ENCODE assay signal across 33 mouse cellular contexts in genomic region chr11:58216823-58217222, GRCm38 (mm10). TPM values are rescaled to one million over a fixed set of nuclear protein-coding genes. Genes with fewer than 3 reads are reported as not detected.
DNase-seq lines count a peak whose midpoint lies in the region; TF ChIP-seq lines count a peak whose summit lies in the region.
"Had no signal": no experiment of that assay in that cellular context is flagged by ENCODE, and none has a peak within 500 bp of the region (broad histone marks: within the 10 kb centered on the region; RNA-seq: fewer than 3 reads in every experiment).

No protein-coding gene starts in this region.

- peaks cover 10% of the 10 kb centered on the region for H3K79me2 ChIP-seq in CH12.LX (replicated peaks; ENCODE audit: control insufficient read depth, extremely low read depth, insufficient read depth, poor library complexity, severe bottlenecking)

- in situ Hi-C loops in CH12.LX (cut with MboI; ENCODE audit: low pct_ligation_motif_present, low pct_unique_long_range_greater_than_20kb, low sequenced_read_pairs) = no loop called here

- peaks cover 20 to 48% of the 10 kb centered on the region in 2 experiments for H3K4me1 ChIP-seq in CH12.LX (ENCODE audit: control insufficient read depth in 1 of 2, insufficient read depth in 2 of 2)
- H3K4me1 ChIP-seq: embryonic facial prominence, embryonic 15.5 days had no signal

- DNase-seq in gastrocnemius, adult 2 months = no peak
- no peak for DNase-seq in gastrocnemius, postnatal 25 days
- DNase-seq in 3T3-L1 (ENCODE audit: low read depth, low spot score) (peak; percentile 19), CH12.LX (ENCODE audit: extremely low read depth) (no peak)
- peak; percentile 80 for DNase-seq in c-Kit-positive CD71-positive TER-119-positive erythroid progenitor cells, embryonic 14.5 days (ENCODE audit: low spot score)
- no peak for DNase-seq in spleen, postnatal 4 days (ENCODE audit: low spot score in 2 of 2)
- no peak for DNase-seq in layer of hippocampus, postnatal 10 days (ENCODE audit: low spot score in 2 of 2)
- DNase-seq in thymus, adult 18-20 months = no peak
- DNase-seq: adrenal gland, postnatal 14 days; cerebellum, adult 2 months; cerebellum, postnatal 25 days; gastrocnemius, postnatal 36 days; heart, adult 2 months; kidney, postnatal 14 days; layer of hippocampus, adult 9-11 months; lung, adult 2 months; lung, postnatal 10 days had no signal

- H3K9ac ChIP-seq in CH12.LX (ENCODE audit: insufficient read depth, low read depth) = no peak overlapping the region
- H3K9ac ChIP-seq: embryonic facial prominence, embryonic 15.5 days; heart, embryonic 12.5 days; limb, embryonic 12.5 days; liver, embryonic 12.5 days had no signal

- no peaks in the 10 kb centered on the region for H3K9me3 ChIP-seq in CH12.LX (replicated peaks; ENCODE audit: low read length)
- H3K9me3 ChIP-seq: embryonic facial prominence, embryonic 10.5 days; embryonic facial prominence, embryonic 15.5 days; G1E; heart, embryonic 12.5 days; limb, embryonic 12.5 days; liver, embryonic 12.5 days; midbrain, embryonic 10.5 days had no signal

- no peak for TF ChIP-seq CTCF in gastrocnemius, adult 2 months (IDR thresholded peaks at IDR 0.05)
- no peak for TF ChIP-seq CTCF in CH12.LX (conservative IDR thresholded peaks at IDR 0.05 in 1 of 2, IDR thresholded peaks at IDR 0.05 in 1 of 2; ENCODE audit: low read depth in 2 of 2, low read length in 2 of 2)

- peak overlapping the region; percentile 13; the same call in 1 of the 2 replicates for H3K4me3 ChIP-seq in gastrocnemius, adult 2 months
- no peak overlapping the region for H3K4me3 ChIP-seq in CH12.LX (replicated peaks in 1 of 3; ENCODE audit: low read depth in 2 of 3, low read length in 2 of 3, poor library complexity in 1 of 3)
- H3K4me3 ChIP-seq: embryonic facial prominence, embryonic 10.5 days; embryonic facial prominence, embryonic 15.5 days; heart, embryonic 12.5 days; limb, embryonic 12.5 days; midbrain, embryonic 10.5 days had no signal

- peaks cover 13 to 40% of the 10 kb centered on the region in 2 experiments for H3K36me3 ChIP-seq in CH12.LX (replicated peaks in 1 of 2; ENCODE audit: control insufficient read depth in 1 of 2, insufficient read depth in 1 of 2, low read length in 1 of 2)
- H3K36me3 ChIP-seq: embryonic facial prominence, embryonic 10.5 days; embryonic facial prominence, embryonic 15.5 days; heart, embryonic 12.5 days; limb, embryonic 12.5 days; liver, embryonic 12.5 days; midbrain, embryonic 10.5 days had no signal

- H3K4me2 ChIP-seq in CH12.LX (ENCODE audit: insufficient read depth, low read depth, poor library complexity, severe bottlenecking) = peak overlapping the region; percentile 93; the same call in 1 of the 2 replicates
- H3K4me2 ChIP-seq: embryonic facial prominence, embryonic 15.5 days; limb, embryonic 12.5 days had no signal

- TF ChIP-seq POLR2A in CH12.LX (IDR thresholded peaks at IDR 0.05; ENCODE audit: low read depth, low read length) = no peak

- intact Hi-C loops in gastrocnemius, adult 2 months (cut with DNase I) = no loop called here

- dilution Hi-C loops in CH12.LX (cut with MboI; ENCODE audit: extremely low pct_ligation_motif_present, extremely low pct_unique_long_range_greater_than_20kb, low sequenced_read_pairs) = no loop called here

- TF ChIP-seq EP300 in CH12.LX (IDR thresholded peaks at IDR 0.05; ENCODE audit: low read length) = no peak

- H3K27me3 ChIP-seq in CH12.LX (replicated peaks) = no peaks in the 10 kb centered on the region
- H3K27me3 ChIP-seq: embryonic facial prominence, embryonic 15.5 days; heart, embryonic 12.5 days; limb, embryonic 12.5 days; liver, embryonic 12.5 days had no signal

- TF ChIP-seq RAD21 in CH12.LX (IDR thresholded peaks at IDR 0.05; ENCODE audit: low read depth, low read length) = no peak

- H3K27ac ChIP-seq in gastrocnemius, adult 2 months = no peak overlapping the region
- H3K27ac ChIP-seq in CH12.LX (ENCODE audit: insufficient read depth, low read depth) = no peak overlapping the region
- H3K27ac ChIP-seq: embryonic facial prominence, embryonic 10.5 days; embryonic facial prominence, embryonic 15.5 days; limb, embryonic 12.5 days; midbrain, embryonic 10.5 days had no signal

TF ChIP-seq in CH12.LX, 34 proteins besides CTCF, POLR2A, EP300 and RAD21:
- no peak for TF ChIP-seq ZMIZ1 (IDR thresholded peaks at IDR 0.05; ENCODE audit: low read depth, low read length)
- no peak for TF ChIP-seq BHLHE40 (IDR thresholded peaks at IDR 0.05; ENCODE audit: low read depth, low read length)
- TF ChIP-seq MAFK (IDR thresholded peaks at IDR 0.05; ENCODE audit: insufficient replicate concordance, low read length) = no peak
- TF ChIP-seq RCOR1 (conservative IDR thresholded peaks at IDR 0.05; ENCODE audit: low read depth, low read length) = no peak
- no peak for TF ChIP-seq ZNF384 (IDR thresholded peaks at IDR 0.05; ENCODE audit: low read depth, low read length)

RNA-seq across cellular contexts. Expression of gene Irgm2, which starts 17.4 kb away (rescaled TPM):
- total RNA-seq in gastrocnemius, adult 2 months (2021) = 10 to 100 TPM in 1 of 2 experiments, 1 to 10 TPM in 1; 8.7 to 14.6 TPM
- 1 to 10 TPM; 6.1 to 9.1 TPM for total RNA-seq in gastrocnemius, postnatal 25 days (2021)
- 4.3 and 4.7 TPM in 2 replicates for total RNA-seq in CH12.LX (2012; rRNA removed)
- 3.8 and 4.3 TPM in 2 replicates for total RNA-seq in CH12.LX (2014; rRNA removed)
- polyA plus RNA-seq in CH12.LX (2012; ENCODE audit: insufficient read length, low read depth) = 4.7 and 5.2 TPM in 2 replicates
- 1 to 10 TPM; 1.2 to 1.6 TPM for total RNA-seq in layer of hippocampus, postnatal 10 days (2021)

RNA-seq across cellular contexts. Expression of gene Igtp, which starts 17.5 kb away (rescaled TPM):
- 1 to 10 TPM; 6.5 to 9.7 TPM for total RNA-seq in gastrocnemius, adult 2 months (2021)
- total RNA-seq in gastrocnemius, postnatal 25 days (2021) = 1 to 10 TPM; 3.6 to 4.3 TPM
- total RNA-seq in CH12.LX (2012; rRNA removed) (115 and 143 TPM in 2 replicates), CH12.LX (2014; rRNA removed) (107 and 108 TPM in 2 replicates)
- polyA plus RNA-seq in CH12.LX (2012; ENCODE audit: insufficient read length, low read depth) = 66.1 and 70.3 TPM in 2 replicates
- under 1 TPM; 0.85 to 0.94 TPM for total RNA-seq in layer of hippocampus, postnatal 10 days (2021)

RNA-seq across cellular contexts. Expression of gene Mrpl22, which starts 45.4 kb away (rescaled TPM):
- 10 to 100 TPM; 35.6 to 45.8 TPM for total RNA-seq in gastrocnemius, adult 2 months (2021)
- 10 to 100 TPM; 39.0 to 41.5 TPM for total RNA-seq in gastrocnemius, postnatal 25 days (2021)
- total RNA-seq in CH12.LX (2012; rRNA removed) = 89.1 and 112 TPM in 2 replicates
- total RNA-seq in CH12.LX (2014; rRNA removed) = 115 and 124 TPM in 2 replicates
- 110 and 133 TPM in 2 replicates for polyA plus RNA-seq in CH12.LX (2012; ENCODE audit: insufficient read length, low read depth)
- total RNA-seq in layer of hippocampus, postnatal 10 days (2021) = 10 to 100 TPM; 30.3 to 34.9 TPM

RNA-seq across cellular contexts. Expression of gene Gemin5, which starts 48.5 kb away (rescaled TPM):
- 10 to 100 TPM in 1 of 2 experiments, 1 to 10 TPM in 1; 8.7 to 10.9 TPM for total RNA-seq in gastrocnemius, adult 2 months (2021)
- total RNA-seq in gastrocnemius, postnatal 25 days (2021) = 1 to 10 TPM; 8.1 to 9.3 TPM
- total RNA-seq in CH12.LX (2012; rRNA removed) (88.6 and 101 TPM in 2 replicates), CH12.LX (2014; rRNA removed) (63.7 and 66.7 TPM in 2 replicates)
- 81.7 and 89.6 TPM in 2 replicates for polyA plus RNA-seq in CH12.LX (2012; ENCODE audit: insufficient read length, low read depth)
- 10 to 100 TPM; 17.5 to 18.5 TPM for total RNA-seq in layer of hippocampus, postnatal 10 days (2021)

RNA-seq across cellular contexts. Expression of gene 4930438A08Rik, which starts 57.8 kb away (rescaled TPM):
- total RNA-seq in gastrocnemius, adult 2 months (2021) = not detected
- not detected for total RNA-seq in gastrocnemius, postnatal 25 days (2021)
- total RNA-seq in CH12.LX (2012; rRNA removed) = not detected in 2 replicates
- total RNA-seq in CH12.LX (2014; rRNA removed) = not detected in 2 replicates
- not detected in 2 replicates for polyA plus RNA-seq in CH12.LX (2012; ENCODE audit: insufficient read length, low read depth)
- not detected for total RNA-seq in layer of hippocampus, postnatal 10 days (2021)
- total RNA-seq: adrenal gland, postnatal 14 days; gastrocnemius, postnatal 36 days; heart, adult 2 months; left cerebral cortex, adult 18-20 months; left cerebral cortex, postnatal 14 days had no signal
- polyA plus RNA-seq: cerebellum, adult 2 months; embryonic facial prominence, embryonic 10.5 days; forebrain, embryonic 14.5 days; G1E; heart, adult 2 months; heart, embryonic 12.5 days; heart, postnatal 0 days; intestine, postnatal 0 days; kidney, embryonic 14.5 days; limb, embryonic 12.5 days; midbrain, embryonic 10.5 days; midbrain, embryonic 16.5 days; neural tube, embryonic 14.5 days; stomach, embryonic 14.5 days had no signal

Comparison
In these comparisons a context has a peak if more than half of its experiments do, and no peak if none do; other contexts are left out.
1. DNase-seq: peak in 3T3-L1 (single experiment) and c-Kit-positive CD71-positive TER-119-positive erythroid progenitor cells, embryonic 14.5 days (single experiment); none in gastrocnemius, adult 2 months (single experiment), gastrocnemius, postnatal 25 days (single experiment), CH12.LX (single experiment), spleen, postnatal 4 days (0 of 2), layer of hippocampus, postnatal 10 days (0 of 2) and thymus, adult 18-20 months (0 of 2).
2. RNA of gene Igtp, which starts 17.5 kb away (total RNA-seq): 107 to 143 TPM in CH12.LX; 6.5 to 9.7 TPM in gastrocnemius, adult 2 months, 3.6 to 4.3 TPM in gastrocnemius, postnatal 25 days and 0.85 to 0.94 TPM in layer of hippocampus, postnatal 10 days; every median in the first group is over 10 times any median in the second.